Mouse (Mus musculus) intestine, postnatal 0 days (tissue): ENCODE data around the gene Kcnip4. TPM values are rescaled to one million over a fixed set of nuclear protein-coding genes. Genes with fewer than 3 reads are reported as not detected.

Experiments used
- ATAC-seq: fragments of 200-750 bp; cut with Nextera tagmentation; 2 replicates; pipeline ENCODE4 v1.8.0; 2017; ENCODE audit warnings: mild to moderate bottlenecking, moderate TSS enrichment, moderate library complexity
- H3K27ac ChIP-seq: fragments of 300-500 bp; sonication (generic); 2 replicates; pipeline ENCODE4 v1.5.1; 2014; ENCODE audit warnings: mild to moderate bottlenecking, low read depth, low read length, moderate library complexity
- H3K27me3 ChIP-seq: fragments of 300-500 bp; sonication (generic); replicated peaks from 2 replicates; pipeline ENCODE4 v1.6.1; 2014; ENCODE audit warnings: low read length, mixed read lengths; ENCODE audit not compliant: control insufficient read depth, insufficient read depth
- H3K36me3 ChIP-seq: fragments of 300-500 bp; sonication (generic); 2 replicates; pipeline ENCODE4 v1.6.1; 2014; ENCODE audit warnings: mild to moderate bottlenecking, moderate library complexity; ENCODE audit not compliant: control insufficient read depth, insufficient read depth
- H3K4me1 ChIP-seq: fragments of 300-500 bp; sonication (generic); replicated peaks from 2 replicates; pipeline ENCODE4 v1.6.1; 2014; ENCODE audit warnings: antibody characterized with exemption, low read length, mixed read lengths; ENCODE audit not compliant: control insufficient read depth, insufficient read depth
- H3K4me2 ChIP-seq: fragments of 300-500 bp; sonication (generic); replicated peaks from 2 replicates; pipeline ENCODE4 v1.6.1; 2014; ENCODE audit warnings: low read depth, mild to moderate bottlenecking, moderate library complexity
- H3K4me3 ChIP-seq: fragments of 300-500 bp; sonication (generic); 2 replicates; pipeline ENCODE4 v1.5.1; 2014; ENCODE audit warnings: low read depth, low read length
- H3K9ac ChIP-seq: fragments of 300-500 bp; sonication (generic); 2 replicates; pipeline ENCODE4 v1.6.1; 2014; ENCODE audit warnings: mild to moderate bottlenecking, low read depth, low read length
- H3K9me3 ChIP-seq: fragments of 300-500 bp; sonication (generic); 2 replicates; pipeline ENCODE4 v1.6.1; 2016; ENCODE audit warnings: mixed run types; ENCODE audit not compliant: control insufficient read depth
- CTCF ChIP-seq: sonication (generic); IDR thresholded peaks from 2 replicates; pipeline ENCODE4 v1.5.1; 2016; ENCODE audit warnings: low read depth, mild to moderate bottlenecking, control low read depth, antibody characterized with exemption, moderate library complexity
- WGBS: fragments of 180-500 bp; shearing (Covaris S2); extraction: QIAGEN DNeasy Blood & Tissue Kit; methylation state at CpG from one replicate; pipeline ENCODE4 v1.1.7; 2014; 5-methylcytosine and 5-hydroxymethylcytosine counted together
- polyA plus RNA-seq: library from polyadenylated mRNA; unstranded; fragments of >200 nt; fragmentation: Nextera tagmentation; extraction: Ambion mirVana; gene quantifications from 2 replicates; pipeline ENCODE4 v1.2.1, GENCODE M21; 2015

The Kcnip4 gene
- polyA plus RNA-seq, 1 experiment from 2014 or later, result 1.5 TPM

- TF ChIP-seq CTCF, result no peak
- ATAC-seq, result no peak
- no peaks in the 10 kb centered on the region for H3K4me1 ChIP-seq
- H3K27me3 ChIP-seq, result no peaks in the 10 kb centered on the region
- 15% methylated on average over 1 of the region's 1 CpGs for WGBS
- no peak overlapping the region for H3K9ac ChIP-seq
- H3K9me3 ChIP-seq, result no peaks in the 10 kb centered on the region
- H3K4me2 ChIP-seq, result no peak overlapping the region
- no peaks in the 10 kb centered on the region for H3K36me3 ChIP-seq
- H3K27ac ChIP-seq, result no peak overlapping the region
- no peak overlapping the region for H3K4me3 ChIP-seq
Observed at GRCm38 (mm10) chr5:48583431-48583830, 941.3 kb downstream of the Kcnip4 start.

DNA sequence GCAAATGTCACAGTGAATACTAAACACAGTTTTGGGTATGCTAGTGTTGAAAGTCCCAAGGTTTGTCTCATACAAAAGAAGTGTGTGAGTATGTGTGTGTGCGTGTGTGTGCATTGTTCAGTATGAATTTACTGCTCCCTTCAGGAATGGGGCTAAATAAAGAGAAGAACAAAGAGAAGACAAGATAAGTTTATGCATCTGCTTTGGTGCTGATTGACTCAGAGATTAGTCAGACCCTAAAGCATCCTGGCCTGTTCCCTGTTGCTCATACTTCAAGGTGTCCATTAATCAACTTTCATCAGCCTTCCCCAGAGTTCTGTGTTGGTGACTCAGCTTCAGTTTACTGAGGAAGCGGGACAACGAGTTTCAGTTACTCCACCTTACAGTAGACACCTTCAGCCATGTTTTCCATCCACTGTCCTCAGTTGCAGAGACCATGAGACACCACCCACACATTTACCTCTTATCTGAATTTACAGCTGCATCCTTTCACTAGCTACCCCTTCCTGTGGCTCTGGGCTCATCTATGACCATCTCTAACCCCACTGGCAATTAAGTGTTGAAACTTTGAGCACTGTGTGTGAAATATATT is 960.6 kb downstream of the Kcnip4 start:
- H3K9ac ChIP-seq, result no peak overlapping the region
- WGBS, result 74% methylated on average over 3 of the region's 3 CpGs
- TF ChIP-seq CTCF, result no peak
- ATAC-seq, result no peak
- H3K4me2 ChIP-seq, result no peak overlapping the region
- H3K27ac ChIP-seq, result no peak overlapping the region
- no peaks in the 10 kb centered on the region for H3K4me1 ChIP-seq
- H3K36me3 ChIP-seq, result no peaks in the 10 kb centered on the region
- no peaks in the 10 kb centered on the region for H3K27me3 ChIP-seq
- no peak overlapping the region for H3K4me3 ChIP-seq
- H3K9me3 ChIP-seq, result no peaks in the 10 kb centered on the region

GRCm38 (mm10) chr5:48551753-48552152 is 973.0 kb downstream of the Kcnip4 start:
- Histone ChIP-seq H3K27me3 (no peaks in the 10 kb centered on the region), H3K9ac (no peak overlapping the region), H3K4me1 (no peaks in the 10 kb centered on the region), H3K36me3 (no peaks in the 10 kb centered on the region), H3K9me3 (no peaks in the 10 kb centered on the region), H3K27ac (no peak overlapping the region), H3K4me2 (no peak overlapping the region), H3K4me3 (no peak overlapping the region)
- 77% methylated on average over 4 of the region's 4 CpGs for WGBS
- ATAC-seq, result no peak
- no peak for TF ChIP-seq CTCF

GRCm38 (mm10) chr5:48545825-48546224 is 978.9 kb downstream of the Kcnip4 start:
- Histone ChIP-seq H3K4me2 (no peak overlapping the region), H3K4me1 (0 out of 2 replicates have a peak, but pooled peaks cover 2% of the 10 kb centered on the region), H3K27me3 (no peaks in the 10 kb centered on the region), H3K4me3 (no peak overlapping the region), H3K9ac (no peak overlapping the region), H3K9me3 (no peaks in the 10 kb centered on the region), H3K36me3 (no peaks in the 10 kb centered on the region), H3K27ac (no peak overlapping the region)
- ATAC-seq, result no peak
- TF ChIP-seq CTCF, result no peak
- WGBS, result 48% methylated on average over 3 of the region's 3 CpGs

DNA sequence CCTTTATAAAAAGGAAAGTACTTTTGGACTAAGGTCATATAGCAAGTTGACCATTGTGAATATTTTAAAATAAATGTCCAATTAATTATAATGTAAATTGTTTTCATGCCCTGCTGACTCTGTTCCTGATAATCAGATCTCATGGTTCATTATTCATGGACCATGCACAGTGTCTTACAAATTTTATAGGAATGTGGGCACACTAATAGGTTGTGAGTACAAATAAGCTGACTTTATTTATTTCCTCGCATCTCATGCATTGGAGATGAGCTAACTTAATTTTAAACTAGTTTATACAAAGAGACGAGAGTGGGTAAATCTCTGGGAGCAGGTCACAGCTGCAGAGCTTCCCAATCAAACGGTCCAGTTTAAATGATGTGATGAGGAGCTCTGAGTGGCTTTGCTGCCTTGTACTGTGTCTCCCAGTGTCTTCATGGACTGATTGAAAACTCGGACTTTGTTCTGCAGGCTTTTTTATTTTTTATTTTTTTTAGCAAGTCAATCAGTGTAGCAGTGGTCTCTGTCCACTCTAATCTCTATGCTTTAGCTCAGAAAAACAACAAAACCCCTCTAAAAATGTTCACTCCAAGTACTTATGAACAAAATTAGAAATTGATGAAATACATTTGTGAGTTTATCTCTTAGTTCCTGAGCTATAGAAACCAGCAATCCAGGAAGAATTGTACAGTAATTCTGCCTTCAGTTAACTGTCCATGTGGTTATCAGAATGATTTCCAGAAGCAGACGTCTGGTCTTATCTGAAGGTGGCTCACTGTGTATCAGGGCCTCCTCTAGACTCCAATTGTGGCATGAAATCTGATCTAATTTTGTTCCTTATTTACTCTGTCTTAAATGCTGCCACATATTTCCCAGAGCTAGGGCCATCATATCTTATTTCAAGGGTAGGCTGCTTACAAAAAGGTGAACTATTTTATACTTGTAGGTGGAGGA is 979.6 kb downstream of the Kcnip4 start:
- 46% methylated on average over 5 of the region's 5 CpGs for WGBS
- no peaks in the 10 kb centered on the region for H3K36me3 ChIP-seq
- no peak overlapping the region for H3K9ac ChIP-seq
- no peak overlapping the region for H3K27ac ChIP-seq
- 0 out of 2 replicates have a peak, but pooled peaks cover 2% of the 10 kb centered on the region for H3K4me1 ChIP-seq
- no peak for TF ChIP-seq CTCF
- H3K4me3 ChIP-seq, result no peak overlapping the region
- no peak overlapping the region for H3K4me2 ChIP-seq
- no peaks in the 10 kb centered on the region for H3K27me3 ChIP-seq
- ATAC-seq, result no peak
- H3K9me3 ChIP-seq, result no peaks in the 10 kb centered on the region

DNA sequence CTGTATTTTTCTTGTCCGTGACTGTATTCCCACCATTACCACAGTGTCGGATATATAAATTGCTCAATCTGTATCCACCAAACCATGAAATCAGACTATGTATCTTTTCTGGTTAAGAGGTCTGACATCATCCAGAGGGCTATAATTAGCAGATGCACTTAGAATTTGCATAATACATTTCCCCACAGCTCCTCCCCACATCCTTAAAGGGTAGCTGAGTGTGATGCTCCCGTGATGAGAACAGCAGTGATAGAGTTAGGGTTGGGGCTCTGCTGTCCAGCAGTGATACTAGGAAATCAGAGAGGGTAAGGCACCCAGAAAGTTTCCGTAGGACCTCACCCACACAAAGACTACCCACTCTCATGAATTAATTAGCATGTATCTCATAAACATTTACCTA is 1006.7 kb downstream of the Kcnip4 start:
- WGBS, result 76% methylated on average over 4 of the region's 4 CpGs
- no peak overlapping the region for H3K9ac ChIP-seq
- H3K36me3 ChIP-seq, result no peaks in the 10 kb centered on the region
- no peaks in the 10 kb centered on the region for H3K9me3 ChIP-seq
- no peak overlapping the region for H3K4me2 ChIP-seq
- H3K4me1 ChIP-seq, result no peaks in the 10 kb centered on the region
- no peak overlapping the region for H3K27ac ChIP-seq
- ATAC-seq, result no peak
- TF ChIP-seq CTCF, result no peak
- no peaks in the 10 kb centered on the region for H3K27me3 ChIP-seq
- H3K4me3 ChIP-seq, result no peak overlapping the region
